Mouse (Mus musculus) testis, postnatal 10 days (tissue): Measurements from ENCODE around the gene Mpped2.

Experiments
- DNase-seq: peaks from one replicate; pipeline ENCODE4 v3.0.0; 2021; ENCODE audit warnings: low spot score

Mpped2 gene

GRCm38 (mm10) chr2:106705664-106706063 lies 12.6 kb downstream of the Mpped2 start:
- DNase-seq = no peak

GRCm38 (mm10) chr2:106707136-106707535 lies 14.1 kb downstream of the Mpped2 start:
- no peak for DNase-seq

- DNase-seq = no peak
These were observed 17.9 kb downstream of the Mpped2 start for GRCm38 (mm10) chr2:106710862-106711477.

GRCm38 (mm10) chr2:106711506-106711905 lies 18.4 kb downstream of the Mpped2 start:
- DNase-seq = no peak

- no peak for DNase-seq
These were observed 20.1 kb downstream of the Mpped2 start for GRCm38 (mm10) chr2:106713151-106713550.

GRCm38 (mm10) chr2:106715674-106716364 lies 22.8 kb downstream of the Mpped2 start:
- no peak for DNase-seq

- no peak for DNase-seq
These were observed 23.3 kb downstream of the Mpped2 start for GRCm38 (mm10) chr2:106716365-106716717.

GRCm38 (mm10) chr2:106718888-106719287 lies 25.8 kb downstream of the Mpped2 start:
- no peak for DNase-seq

GRCm38 (mm10) chr2:106719434-106719833 lies 26.4 kb downstream of the Mpped2 start:
- DNase-seq = no peak

GRCm38 (mm10) chr2:106720644-106721043 lies 27.6 kb downstream of the Mpped2 start:
- DNase-seq = no peak

GRCm38 (mm10) chr2:106722020-106722419 lies 29.0 kb downstream of the Mpped2 start:
- no peak for DNase-seq

- no peak for DNase-seq
These were observed 37.0 kb downstream of the Mpped2 start for GRCm38 (mm10) chr2:106729951-106730564.

- no peak for DNase-seq
These were observed 37.5 kb downstream of the Mpped2 start for GRCm38 (mm10) chr2:106730608-106731007.

GRCm38 (mm10) chr2:106731478-106731877 lies 38.4 kb downstream of the Mpped2 start:
- DNase-seq = no peak

- no peak for DNase-seq
These were observed 39.1 kb downstream of the Mpped2 start for GRCm38 (mm10) chr2:106732171-106732570.

GRCm38 (mm10) chr2:106733396-106733795 lies 40.3 kb downstream of the Mpped2 start:
- DNase-seq = no peak

- no peak for DNase-seq
These were observed 40.9 kb downstream of the Mpped2 start for GRCm38 (mm10) chr2:106734004-106734403.

- no peak for DNase-seq
These were observed 42.1 kb downstream of the Mpped2 start for GRCm38 (mm10) chr2:106735211-106735610.

- DNase-seq = no peak
These were observed 42.8 kb downstream of the Mpped2 start for GRCm38 (mm10) chr2:106735792-106736359.

- DNase-seq = no peak
These were observed 45.9 kb downstream of the Mpped2 start for GRCm38 (mm10) chr2:106738951-106739350.

- no peak for DNase-seq
These were observed 51.0 kb downstream of the Mpped2 start for GRCm38 (mm10) chr2:106744086-106744485.

- no peak for DNase-seq
These were observed 51.5 kb downstream of the Mpped2 start for GRCm38 (mm10) chr2:106744601-106745000.

- DNase-seq = no peak
These were observed 52.3 kb downstream of the Mpped2 start for GRCm38 (mm10) chr2:106745364-106745763.
